Mouse (Mus musculus) C2C12 (cell line): Measurements from ENCODE around the gene Lrrc75a.
"Not testable (repeated sequence)": the region's sequence is repeated elsewhere in the genome, so short reads cannot be mapped to it uniquely, and the experiment has no call there.

Experiments used
- CTCF ChIP-seq: IDR thresholded peaks from one replicate; pipeline ENCODE4 v1.5.1; 2011; ENCODE audit not compliant: control insufficient read depth, insufficient read depth, insufficient read length
- MAX ChIP-seq: IDR thresholded peaks from one replicate; pipeline ENCODE4 v1.6.1; 2011; ENCODE audit warnings: mild to moderate bottlenecking, control low read depth

DNA sequence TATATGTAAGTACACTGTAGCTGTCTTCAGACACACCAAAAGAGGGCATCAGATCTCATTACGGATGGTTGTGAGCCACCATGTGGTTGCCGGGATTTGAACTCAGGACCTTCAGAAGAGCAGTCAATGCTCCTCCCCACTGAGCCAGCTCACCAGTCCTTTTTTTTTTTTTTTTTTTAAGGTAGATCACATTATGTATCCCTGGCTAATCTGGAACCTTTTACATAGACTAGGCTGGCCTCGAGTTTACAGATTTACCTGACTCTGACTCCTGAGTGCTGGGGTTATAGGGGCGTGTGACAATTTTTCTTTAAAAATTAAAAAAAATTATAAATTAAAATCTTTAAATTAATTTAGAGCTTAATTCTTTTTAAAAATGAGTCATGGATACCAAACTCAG is 1.5 kb upstream of the Lrrc75a start:
- not testable (repeated sequence) for TF ChIP-seq MAX, CTCF
